Mouse (Mus musculus): ENCODE measurements at regions not wholly inside any gene's neighbourhood (a gene's known extent, or its start where the extent isn't known, plus 50 kb on each side); places are given as distances from the start of the nearest gene placed in this dataset.

DNA sequence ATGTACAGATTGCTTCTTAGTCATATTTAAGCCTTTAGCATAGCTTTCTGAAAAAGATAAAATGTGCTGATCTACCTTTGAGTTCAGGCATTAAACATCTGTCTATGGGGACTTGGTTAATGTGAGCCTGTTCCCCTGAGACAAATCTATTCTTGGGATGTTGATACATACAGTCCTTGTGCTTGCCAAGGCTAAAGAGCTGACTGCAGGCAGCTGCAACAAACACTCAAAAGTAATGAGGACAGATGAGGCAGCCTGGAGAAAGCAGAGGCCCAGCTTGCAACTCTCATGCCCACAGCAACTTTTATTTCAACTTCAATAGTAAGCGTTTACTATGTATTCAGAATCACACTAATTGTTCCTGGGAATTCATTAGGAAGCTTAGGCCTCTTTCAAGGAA is 281.7 kb downstream of the Sis start:
- TF ChIP-seq CTCF (IDR thresholded peaks at IDR 0.05; ENCODE audit: borderline replicate concordance, extremely low read depth, insufficient read depth, insufficient read length), result no peak
- TF ChIP-seq POLR2A (IDR thresholded peaks at IDR 0.05; ENCODE audit: borderline replicate concordance, extremely low read depth, insufficient read depth, insufficient read length, poor library complexity, severe bottlenecking), result no peak
